Mouse (Mus musculus) midbrain, postnatal 0 days (tissue): ENCODE data around the gene Pear1. TPM values are rescaled to one million over a fixed set of nuclear protein-coding genes. Genes with fewer than 3 reads are reported as not detected.

ENCODE experiments used
- ATAC-seq: fragments of 200-750 bp; cut with Nextera tagmentation; 2 replicates; pipeline ENCODE4 v1.8.0; 2017; ENCODE audit warnings: moderate number of reproducible peaks, mild to moderate bottlenecking, moderate TSS enrichment, moderate library complexity; ENCODE audit not compliant: low FRiP score
- DNase-seq: peaks from one replicate; pipeline ENCODE4 v3.0.0-alpha.2; 2015; ENCODE audit warnings: low spot score
- H3K27ac ChIP-seq: fragments of 300-500 bp; sonication (generic); 2 replicates; pipeline ENCODE4 v1.5.1; 2014; ENCODE audit warnings: low read depth, mild to moderate bottlenecking, low read length, mixed read lengths
- H3K27me3 ChIP-seq: fragments of 300-500 bp; sonication (generic); 2 replicates; pipeline ENCODE4 v1.6.1; 2014; ENCODE audit warnings: low read length, control low read depth, mixed read lengths; ENCODE audit not compliant: insufficient read depth
- H3K36me3 ChIP-seq: fragments of 300-500 bp; sonication (generic); 2 replicates; pipeline ENCODE4 v1.6.1; 2014; ENCODE audit warnings: low read length, control low read depth, mixed read lengths; ENCODE audit not compliant: insufficient read depth
- H3K4me1 ChIP-seq: fragments of 300-500 bp; sonication (generic); 2 replicates; pipeline ENCODE4 v1.6.1; 2014; ENCODE audit warnings: mild to moderate bottlenecking, control low read depth, antibody characterized with exemption, low read length, mixed read lengths; ENCODE audit not compliant: insufficient read depth
- H3K4me2 ChIP-seq: fragments of 300-500 bp; sonication (generic); 2 replicates; pipeline ENCODE4 v1.6.1; 2014; ENCODE audit warnings: low read depth, mild to moderate bottlenecking, low read length, mixed read lengths; ENCODE audit not compliant: poor library complexity, severe bottlenecking
- H3K4me3 ChIP-seq: fragments of 300-500 bp; sonication (generic); 2 replicates; pipeline ENCODE4 v1.5.1; 2014; ENCODE audit warnings: low read depth, mild to moderate bottlenecking, low read length, moderate library complexity
- H3K9ac ChIP-seq: fragments of 300-500 bp; sonication (generic); replicated peaks from 2 replicates; pipeline ENCODE4 v1.6.1; 2014; ENCODE audit warnings: mild to moderate bottlenecking, low read length, moderate library complexity, mixed read lengths; ENCODE audit not compliant: poor library complexity, severe bottlenecking
- H3K9me3 ChIP-seq: fragments of 300-500 bp; sonication (generic); 2 replicates; pipeline ENCODE4 v1.6.1; 2016; ENCODE audit warnings: low read length, control low read depth
- CTCF ChIP-seq: IDR thresholded peaks from 2 replicates; pipeline ENCODE4 v1.5.1; 2016; ENCODE audit warnings: antibody characterized with exemption, mild to moderate bottlenecking
- WGBS: fragments of 180-500 bp; shearing (Covaris S2); extraction: QIAGEN DNeasy Blood & Tissue Kit; methylation state at CpG from one replicate; pipeline ENCODE4 v1.1.7; 2014; 5-methylcytosine and 5-hydroxymethylcytosine counted together
- polyA plus RNA-seq: library from polyadenylated mRNA; unstranded; fragments of >200 nt; fragmentation: Nextera tagmentation; extraction: Ambion mirVana; gene quantifications from 2 replicates; pipeline ENCODE4 v1.2.1, GENCODE M21; 2015
- total RNA-seq: library from RNA; depleted of rRNA; stranded (reverse); fragments of >200 nt; gene quantifications from 2 replicates; pipeline ENCODE4 v1.2.3, GENCODE M21; 2014

Pear1 gene
- total and polyA plus RNA-seq, 2 experiments from 2014 or later = 5.7 to 19.0 TPM

GRCm38 (mm10) chr3:87789768-87790167 lies 34.3 kb downstream of the Pear1 start:
- ATAC-seq (no peak), DNase-seq (no peak)
- Histone ChIP-seq H3K4me2 (no peak overlapping the region), H3K9ac (no peak overlapping the region), H3K36me3 (no peaks in the 10 kb centered on the region), H3K27me3 (peaks cover 38% of the 10 kb centered on the region), H3K4me3 (no peak overlapping the region), H3K4me1 (no peaks in the 10 kb centered on the region), H3K27ac (no peak overlapping the region), H3K9me3 (no peaks in the 10 kb centered on the region)
- TF ChIP-seq CTCF = no peak
- 36% methylated on average over 5 of the region's 5 CpGs for WGBS

GRCm38 (mm10) chr3:87789248-87789647 lies 34.9 kb downstream of the Pear1 start:
- Histone ChIP-seq H3K4me2 (no peak overlapping the region), H3K36me3 (no peaks in the 10 kb centered on the region), H3K9ac (no peak overlapping the region), H3K4me3 (no peak overlapping the region), H3K4me1 (no peaks in the 10 kb centered on the region), H3K9me3 (no peaks in the 10 kb centered on the region), H3K27me3 (peaks cover 33% of the 10 kb centered on the region), H3K27ac (no peak overlapping the region)
- DNase-seq (no peak), ATAC-seq (no peak; the same call in 1 of the 2 replicates)
- WGBS = 75% methylated on average over 1 of the region's 1 CpGs
- TF ChIP-seq CTCF = no peak

DNA sequence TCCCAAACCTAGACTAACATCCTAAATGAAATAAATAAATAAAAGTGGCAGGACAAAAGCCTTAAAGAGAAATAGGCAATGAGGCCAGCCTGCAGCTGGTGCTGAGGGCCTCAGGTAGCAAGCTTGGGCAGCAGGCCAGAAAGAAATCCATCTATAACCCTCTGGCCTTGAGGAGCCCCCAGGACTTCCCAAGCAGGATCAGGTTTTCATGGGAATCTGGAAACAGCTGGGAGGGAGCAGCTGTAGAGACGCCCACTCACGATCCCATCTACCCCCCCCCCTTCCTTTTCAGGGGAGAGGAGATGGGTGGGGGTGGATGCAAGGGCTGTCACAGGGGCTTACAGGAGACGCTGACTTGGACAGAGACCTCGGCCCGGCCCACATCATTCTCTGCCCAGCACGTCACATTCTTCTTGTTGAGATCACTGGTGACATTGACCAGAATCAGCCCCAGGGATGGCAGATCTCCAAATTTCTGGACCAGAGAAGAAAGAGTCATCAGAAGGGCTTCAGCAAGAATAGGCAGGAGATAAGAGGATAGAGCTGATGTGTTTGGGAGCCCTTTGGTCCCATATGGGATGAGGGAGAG lies 38.4 kb downstream of the Pear1 start:
- Histone ChIP-seq H3K27ac (no peak overlapping the region), H3K36me3 (no peaks in the 10 kb centered on the region), H3K4me2 (no peak overlapping the region), H3K9ac (no peak overlapping the region), H3K27me3 (peaks cover under 1% of the 10 kb centered on the region; the same call in 1 of the 2 replicates), H3K9me3 (no peaks in the 10 kb centered on the region), H3K4me1 (no peaks in the 10 kb centered on the region), H3K4me3 (no peak overlapping the region)
- 51% methylated on average over 6 of the region's 6 CpGs for WGBS
- no peak for DNase-seq
- ATAC-seq = no peak
- TF ChIP-seq CTCF = no peak

- DNase-seq (no peak), ATAC-seq (no peak)
- no peak overlapping the region for H3K9ac ChIP-seq
- no peaks in the 10 kb centered on the region for H3K36me3 ChIP-seq
- no peaks in the 10 kb centered on the region for H3K4me1 ChIP-seq
- H3K27ac ChIP-seq = no peak overlapping the region
- no peak overlapping the region for H3K4me2 ChIP-seq
- no peak overlapping the region for H3K4me3 ChIP-seq
- H3K27me3 ChIP-seq = no peaks in the 10 kb centered on the region; the same call in 1 of the 2 replicates
- WGBS = 82% methylated on average over 5 of the region's 5 CpGs
- H3K9me3 ChIP-seq = no peaks in the 10 kb centered on the region
- no peak for TF ChIP-seq CTCF
Observed at GRCm38 (mm10) chr3:87785156-87785555, 39.0 kb downstream of the Pear1 start.

GRCm38 (mm10) chr3:87783282-87784023 lies 40.7 kb downstream of the Pear1 start:
- H3K4me2 ChIP-seq = no peak overlapping the region
- H3K4me3 ChIP-seq = no peak overlapping the region
- no peaks in the 10 kb centered on the region; the same call in 1 of the 2 replicates for H3K27me3 ChIP-seq
- H3K36me3 ChIP-seq = no peaks in the 10 kb centered on the region
- H3K27ac ChIP-seq = no peak overlapping the region
- DNase-seq = no peak
- H3K9ac ChIP-seq = no peak overlapping the region
- no peaks in the 10 kb centered on the region for H3K4me1 ChIP-seq
- no peak for TF ChIP-seq CTCF
- H3K9me3 ChIP-seq = no peaks in the 10 kb centered on the region
- ATAC-seq = no peak
- WGBS = 89% methylated on average over 22 of the region's 25 CpGs

- H3K36me3 ChIP-seq = no peaks in the 10 kb centered on the region
- no peak overlapping the region for H3K27ac ChIP-seq
Observed at GRCm38 (mm10) chr3:87779086-87779485, 45.0 kb downstream of the Pear1 start.

More at GRCm38 (mm10) chr3:87779086-87779485, 45.0 kb downstream of the Pear1 start:
- H3K27me3 ChIP-seq = no peaks in the 10 kb centered on the region
- no peak overlapping the region for H3K4me3 ChIP-seq
- no peak for TF ChIP-seq CTCF
- no peaks in the 10 kb centered on the region for H3K9me3 ChIP-seq
- DNase-seq (no peak), ATAC-seq (no peak)
- H3K4me2 ChIP-seq = no peak overlapping the region
- H3K4me1 ChIP-seq = no peaks in the 10 kb centered on the region
- 26% methylated on average over 2 of the region's 2 CpGs for WGBS
- no peak overlapping the region for H3K9ac ChIP-seq
